Mouse (Mus musculus) embryo, embryonic 11.5 days (tissue): ENCODE measurements at regions not wholly inside any gene's neighbourhood (a gene's known extent, or its start where the extent isn't known, plus 50 kb on each side); places are given as distances from the start of the nearest gene placed in this dataset.

Experiments
- DNase-seq: peaks from one replicate; pipeline ENCODE4 v3.0.0-alpha.2; 2012; ENCODE audit warnings: low read depth, low spot score

- DNase-seq: no peak
Observed at GRCm38 (mm10) chr16:5829071-5829470, 56.1 kb upstream of the Rbfox1 start.

GRCm38 (mm10) chr16:5823316-5823715, 61.8 kb upstream of the Rbfox1 start:
- no peak for DNase-seq

GRCm38 (mm10) chr16:5817166-5817565, 68.0 kb upstream of the Rbfox1 start:
- no peak for DNase-seq

- DNase-seq: no peak
Observed at GRCm38 (mm10) chr16:5812245-5812820, 72.8 kb upstream of the Rbfox1 start.

- DNase-seq: no peak
Observed at GRCm38 (mm10) chr16:5811654-5811992, 73.5 kb upstream of the Rbfox1 start.

GRCm38 (mm10) chr16:5810986-5811653, 74.0 kb upstream of the Rbfox1 start:
- no peak for DNase-seq

GRCm38 (mm10) chr16:5798188-5798587, 87.0 kb upstream of the Rbfox1 start:
- DNase-seq: no peak

- peak; percentile 11 for DNase-seq
Observed at GRCm38 (mm10) chr16:5792216-5792615, 92.9 kb upstream of the Rbfox1 start.

GRCm38 (mm10) chr16:5790161-5790560, 95.0 kb upstream of the Rbfox1 start:
- DNase-seq: no peak

GRCm38 (mm10) chr16:5787206-5787605, 97.9 kb upstream of the Rbfox1 start:
- no peak for DNase-seq

- no peak for DNase-seq
Observed at GRCm38 (mm10) chr16:5766771-5767421, 118.3 kb upstream of the Rbfox1 start.

GRCm38 (mm10) chr16:5765143-5765542, 120.0 kb upstream of the Rbfox1 start:
- peak; percentile 54 for DNase-seq

GRCm38 (mm10) chr16:5760821-5761220, 124.3 kb upstream of the Rbfox1 start:
- DNase-seq: no peak

GRCm38 (mm10) chr16:5759021-5759420, 126.1 kb upstream of the Rbfox1 start:
- DNase-seq: no peak

- no peak for DNase-seq
Observed at GRCm38 (mm10) chr16:5742716-5743507, 142.2 kb upstream of the Rbfox1 start.

- no peak for DNase-seq
Observed at GRCm38 (mm10) chr16:5740776-5741175, 144.4 kb upstream of the Rbfox1 start.

GRCm38 (mm10) chr16:5733608-5734007, 151.5 kb upstream of the Rbfox1 start:
- no peak for DNase-seq

- DNase-seq: no peak
Observed at GRCm38 (mm10) chr16:5722506-5722905, 162.6 kb upstream of the Rbfox1 start.

GRCm38 (mm10) chr16:5713476-5713875, 171.7 kb upstream of the Rbfox1 start:
- DNase-seq: no peak

- no peak for DNase-seq
Observed at GRCm38 (mm10) chr16:5709831-5710230, 175.3 kb upstream of the Rbfox1 start.

GRCm38 (mm10) chr16:5700731-5701255, 184.4 kb upstream of the Rbfox1 start:
- peak; percentile 46 for DNase-seq

- DNase-seq: no peak
Observed at GRCm38 (mm10) chr16:5688322-5688721, 196.8 kb upstream of the Rbfox1 start.
